Mouse (Mus musculus): ENCODE results near the gene Mrpl38.

The Mrpl38 gene

GRCm38 (mm10) chr11:116110131-116110530 lies 28.5 kb downstream of the Mrpl38 start:
- Histone ChIP-seq H3K36me3 (ENCODE audit: control insufficient read depth, insufficient read depth, low read length, poor library complexity, severe bottlenecking) (no peaks in the 10 kb centered on the region), H3K27me3 (ENCODE audit: control insufficient read depth, insufficient read depth, low read length, poor library complexity, severe bottlenecking) (no peaks in the 10 kb centered on the region)
- no peak for DNase-seq (ENCODE audit: low read depth, low spot score)

GRCm38 (mm10) chr11:116109441-116110081 lies 29.1 kb downstream of the Mrpl38 start:
- H3K36me3 ChIP-seq (ENCODE audit: control insufficient read depth, insufficient read depth, low read length, poor library complexity, severe bottlenecking): no peaks in the 10 kb centered on the region

GRCm38 (mm10) chr11:116108464-116109137 lies 30.1 kb downstream of the Mrpl38 start:
- no peaks in the 10 kb centered on the region for H3K27me3 ChIP-seq (ENCODE audit: control insufficient read depth, insufficient read depth, low read length, poor library complexity, severe bottlenecking)
- no peak for DNase-seq (ENCODE audit: low read depth, low spot score)
- no peaks in the 10 kb centered on the region for H3K36me3 ChIP-seq (ENCODE audit: control insufficient read depth, insufficient read depth, low read length, poor library complexity, severe bottlenecking)

More at GRCm38 (mm10) chr11:116109441-116110081, 29.1 kb downstream of the Mrpl38 start:
- H3K27me3 ChIP-seq (ENCODE audit: control insufficient read depth, insufficient read depth, low read length, poor library complexity, severe bottlenecking): no peaks in the 10 kb centered on the region
- DNase-seq (ENCODE audit: low read depth, low spot score): peak; percentile 47

- DNase-seq (ENCODE audit: low read depth, low spot score): no peak
- Histone ChIP-seq H3K27me3 (ENCODE audit: control insufficient read depth, insufficient read depth, low read length, poor library complexity, severe bottlenecking) (no peaks in the 10 kb centered on the region), H3K36me3 (ENCODE audit: control insufficient read depth, insufficient read depth, low read length, poor library complexity, severe bottlenecking) (no peaks in the 10 kb centered on the region)
Observed at GRCm38 (mm10) chr11:116107777-116108285, 30.8 kb downstream of the Mrpl38 start.

- H3K27me3 ChIP-seq (ENCODE audit: control insufficient read depth, insufficient read depth, low read length, poor library complexity, severe bottlenecking): no peaks in the 10 kb centered on the region
Observed at GRCm38 (mm10) chr11:116106963-116107776, 31.5 kb downstream of the Mrpl38 start.

GRCm38 (mm10) chr11:116106154-116106962 lies 32.3 kb downstream of the Mrpl38 start:
- H3K36me3 ChIP-seq (ENCODE audit: control insufficient read depth, insufficient read depth, low read length, poor library complexity, severe bottlenecking): no peaks in the 10 kb centered on the region
- H3K27me3 ChIP-seq (ENCODE audit: control insufficient read depth, insufficient read depth, low read length, poor library complexity, severe bottlenecking): no peaks in the 10 kb centered on the region
- DNase-seq (ENCODE audit: low read depth, low spot score): no peak

More at GRCm38 (mm10) chr11:116106963-116107776, 31.5 kb downstream of the Mrpl38 start:
- H3K36me3 ChIP-seq (ENCODE audit: control insufficient read depth, insufficient read depth, low read length, poor library complexity, severe bottlenecking): no peaks in the 10 kb centered on the region
- DNase-seq (ENCODE audit: low read depth, low spot score): no peak

GRCm38 (mm10) chr11:116105065-116105464 lies 33.6 kb downstream of the Mrpl38 start:
- Histone ChIP-seq H3K36me3 (ENCODE audit: control insufficient read depth, insufficient read depth, low read length, poor library complexity, severe bottlenecking) (no peaks in the 10 kb centered on the region), H3K27me3 (ENCODE audit: control insufficient read depth, insufficient read depth, low read length, poor library complexity, severe bottlenecking) (no peaks in the 10 kb centered on the region)
- DNase-seq (ENCODE audit: low read depth, low spot score): no peak

GRCm38 (mm10) chr11:116104006-116104646 lies 34.5 kb downstream of the Mrpl38 start:
- H3K27me3 ChIP-seq (ENCODE audit: control insufficient read depth, insufficient read depth, low read length, poor library complexity, severe bottlenecking): no peaks in the 10 kb centered on the region
- no peak for DNase-seq (ENCODE audit: low read depth, low spot score)
- H3K36me3 ChIP-seq (ENCODE audit: control insufficient read depth, insufficient read depth, low read length, poor library complexity, severe bottlenecking): no peaks in the 10 kb centered on the region

- DNase-seq (ENCODE audit: low read depth, low spot score): no peak
- H3K27me3 ChIP-seq (ENCODE audit: control insufficient read depth, insufficient read depth, low read length, poor library complexity, severe bottlenecking): no peaks in the 10 kb centered on the region
- no peaks in the 10 kb centered on the region for H3K36me3 ChIP-seq (ENCODE audit: control insufficient read depth, insufficient read depth, low read length, poor library complexity, severe bottlenecking)
Observed at GRCm38 (mm10) chr11:116103572-116103971, 35.1 kb downstream of the Mrpl38 start.

GRCm38 (mm10) chr11:116102472-116102871 lies 36.2 kb downstream of the Mrpl38 start:
- DNase-seq (ENCODE audit: low read depth, low spot score): no peak
- H3K36me3 ChIP-seq (ENCODE audit: control insufficient read depth, insufficient read depth, low read length, poor library complexity, severe bottlenecking): no peaks in the 10 kb centered on the region
- no peaks in the 10 kb centered on the region for H3K27me3 ChIP-seq (ENCODE audit: control insufficient read depth, insufficient read depth, low read length, poor library complexity, severe bottlenecking)

- DNase-seq (ENCODE audit: low read depth, low spot score): no peak
- H3K36me3 ChIP-seq (ENCODE audit: control insufficient read depth, insufficient read depth, low read length, poor library complexity, severe bottlenecking): no peaks in the 10 kb centered on the region
- H3K27me3 ChIP-seq (ENCODE audit: control insufficient read depth, insufficient read depth, low read length, poor library complexity, severe bottlenecking): no peaks in the 10 kb centered on the region
Observed at GRCm38 (mm10) chr11:116101931-116102381, 36.7 kb downstream of the Mrpl38 start.

GRCm38 (mm10) chr11:116100839-116101238 lies 37.8 kb downstream of the Mrpl38 start:
- Histone ChIP-seq H3K27me3 (ENCODE audit: control insufficient read depth, insufficient read depth, low read length, poor library complexity, severe bottlenecking) (no peaks in the 10 kb centered on the region), H3K36me3 (ENCODE audit: control insufficient read depth, insufficient read depth, low read length, poor library complexity, severe bottlenecking) (no peaks in the 10 kb centered on the region)
- DNase-seq (ENCODE audit: low read depth, low spot score): no peak

GRCm38 (mm10) chr11:116100385-116100784 lies 38.3 kb downstream of the Mrpl38 start:
- no peaks in the 10 kb centered on the region for H3K27me3 ChIP-seq (ENCODE audit: control insufficient read depth, insufficient read depth, low read length, poor library complexity, severe bottlenecking)
- DNase-seq (ENCODE audit: low read depth, low spot score): no peak
- H3K36me3 ChIP-seq (ENCODE audit: control insufficient read depth, insufficient read depth, low read length, poor library complexity, severe bottlenecking): no peaks in the 10 kb centered on the region

- Histone ChIP-seq H3K36me3 (ENCODE audit: control insufficient read depth, insufficient read depth, low read length, poor library complexity, severe bottlenecking) (no peaks in the 10 kb centered on the region), H3K27me3 (ENCODE audit: control insufficient read depth, insufficient read depth, low read length, poor library complexity, severe bottlenecking) (no peaks in the 10 kb centered on the region)
- no peak for DNase-seq (ENCODE audit: low read depth, low spot score)
Observed at GRCm38 (mm10) chr11:116099462-116099861, 39.2 kb downstream of the Mrpl38 start.
